Mouse (Mus musculus) intestine, embryonic 15.5 days (tissue): ENCODE results near the gene Kdelr1. TPM values are rescaled to one million over a fixed set of nuclear protein-coding genes. Genes with fewer than 3 reads are reported as not detected.
A peak's percentile ranks its signal among the peaks of the same experiment; 100 is the strongest.
"Not testable (repeated sequence)": the region's sequence is repeated elsewhere in the genome, so short reads cannot be mapped to it uniquely, and the experiment has no call there.

Experiments
- ATAC-seq: fragments of 200-750 bp; cut with Nextera tagmentation; 2 replicates; pipeline ENCODE4 v1.8.0; 2017; ENCODE audit warnings: moderate TSS enrichment, moderate library complexity
- H3K27ac ChIP-seq: fragments of 300-500 bp; sonication (generic); 2 replicates; pipeline ENCODE4 v1.5.1; 2015; ENCODE audit warnings: mild to moderate bottlenecking, inconsistent platforms
- H3K27me3 ChIP-seq: fragments of 300-500 bp; sonication (generic); replicated peaks from 2 replicates; pipeline ENCODE4 v1.6.1; 2015; ENCODE audit warnings: inconsistent platforms
- H3K36me3 ChIP-seq: fragments of 300-500 bp; sonication (generic); 2 replicates; pipeline ENCODE4 v1.6.1; 2015; ENCODE audit warnings: inconsistent platforms
- H3K4me1 ChIP-seq: fragments of 300-500 bp; sonication (generic); replicated peaks from 2 replicates; pipeline ENCODE4 v1.6.1; 2015; ENCODE audit warnings: inconsistent platforms
- H3K4me2 ChIP-seq: fragments of 300-500 bp; sonication (generic); replicated peaks from 2 replicates; pipeline ENCODE4 v1.6.1; 2015; ENCODE audit warnings: mild to moderate bottlenecking, inconsistent platforms
- H3K4me3 ChIP-seq: fragments of 300-500 bp; sonication (generic); replicated peaks from 2 replicates; pipeline ENCODE4 v1.5.1; 2015; ENCODE audit warnings: inconsistent platforms
- H3K9ac ChIP-seq: fragments of 300-500 bp; sonication (generic); 2 replicates; pipeline ENCODE4 v1.6.1; 2015; ENCODE audit warnings: inconsistent platforms
- H3K9me3 ChIP-seq: fragments of 300-500 bp; sonication (generic); 2 replicates; pipeline ENCODE4 v1.6.1; 2016; ENCODE audit warnings: inconsistent platforms
- WGBS: fragments of 180-500 bp; shearing (Covaris S2); methylation state at CpG from one replicate; pipeline ENCODE4 v1.1.7; 2015; 5-methylcytosine and 5-hydroxymethylcytosine counted together
- polyA plus RNA-seq: library from polyadenylated mRNA; unstranded; fragments of >200 nt; fragmentation: Nextera tagmentation; extraction: Ambion mirVana; gene quantifications from 2 replicates; pipeline ENCODE4 v1.2.1, GENCODE M21; 2015

The Kdelr1 gene
- polyA plus RNA-seq, 1 experiment from 2014 or later: 70.8 TPM

DNA sequence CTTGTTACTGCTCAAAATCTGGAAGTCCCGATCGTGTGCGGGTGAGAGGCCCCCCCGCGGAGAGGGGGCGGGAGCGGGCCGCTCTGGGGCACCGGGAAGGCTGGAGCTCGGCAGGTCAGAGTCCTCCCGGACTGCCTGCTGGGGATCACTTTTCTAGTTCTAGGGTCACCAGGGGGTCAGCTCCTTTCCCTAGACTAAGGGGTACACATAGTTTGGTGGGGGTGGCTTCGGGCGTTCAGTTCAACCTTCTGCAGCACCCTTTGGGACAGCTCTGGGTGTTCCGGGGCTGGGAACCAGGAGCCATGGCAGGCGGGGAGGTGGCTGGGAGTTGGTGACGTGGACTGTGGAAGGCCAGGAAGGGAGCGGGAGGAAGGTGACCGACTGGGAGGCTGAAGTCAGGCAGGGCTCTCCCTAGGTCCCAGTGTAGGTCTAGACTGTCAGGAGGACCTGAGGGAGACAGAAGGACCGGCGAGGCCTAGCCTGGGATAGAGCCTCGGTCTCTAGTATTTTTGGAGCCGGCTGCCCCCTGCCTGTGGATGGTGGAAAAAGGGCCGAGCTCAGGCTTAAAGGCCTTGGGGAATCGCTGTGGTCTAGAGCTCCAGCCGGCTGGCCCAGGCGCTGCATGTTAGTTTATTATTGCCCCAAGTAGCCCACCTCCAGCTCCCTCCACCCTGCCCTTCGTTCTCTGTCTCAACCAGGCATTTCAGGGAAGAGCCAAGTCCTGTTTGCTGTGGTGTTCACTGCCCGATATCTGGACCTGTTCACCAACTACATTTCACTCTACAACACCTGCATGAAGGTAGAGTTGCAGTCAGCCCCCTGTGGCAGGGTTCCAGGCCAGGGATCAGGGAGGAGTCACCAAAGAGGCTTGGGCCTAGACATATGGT is 732 bp downstream of the Kdelr1 start:
- H3K4me3 ChIP-seq: peak overlapping the region; percentile 80
- WGBS: 2% methylated on average over 28 of the region's 28 CpGs
- H3K27me3 ChIP-seq: peaks cover 25% of the 10 kb centered on the region
- peaks cover 38% of the 10 kb centered on the region for H3K4me1 ChIP-seq
- H3K9ac ChIP-seq: peak overlapping the region; percentile 96
- H3K27ac ChIP-seq: peak overlapping the region; percentile 93
- no peaks in the 10 kb centered on the region for H3K9me3 ChIP-seq
- peak overlapping the region; percentile 64 for H3K4me2 ChIP-seq
- peaks cover 21% of the 10 kb centered on the region for H3K36me3 ChIP-seq
- peak; percentile 59 for ATAC-seq

DNA sequence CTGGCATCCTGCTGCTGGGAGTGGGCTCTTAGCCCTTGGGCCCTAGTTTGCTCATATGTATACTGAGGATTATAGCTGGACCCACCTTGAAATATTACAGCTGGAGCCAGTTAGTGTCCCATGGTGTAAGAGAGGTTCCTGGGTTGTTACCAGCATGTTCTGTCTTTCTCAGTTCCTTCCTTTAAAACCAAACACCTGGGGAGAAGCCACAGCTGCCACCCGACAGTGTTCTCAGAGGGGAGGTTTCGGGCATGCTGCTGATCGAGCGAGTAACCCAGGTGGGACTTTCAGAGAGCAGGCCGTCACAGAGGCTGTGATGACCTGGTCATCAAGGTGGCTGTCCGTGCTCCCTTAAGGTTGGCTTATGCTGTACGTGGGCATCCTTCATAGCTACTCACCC is 4.3 kb downstream of the Kdelr1 start:
- H3K36me3 ChIP-seq: peaks cover 46% of the 10 kb centered on the region
- no peak for ATAC-seq
- WGBS: 91% methylated on average over 7 of the region's 7 CpGs
- no peaks in the 10 kb centered on the region for H3K27me3 ChIP-seq
- H3K27ac ChIP-seq: no peak overlapping the region
- no peak overlapping the region for H3K9ac ChIP-seq
- no peak overlapping the region for H3K4me3 ChIP-seq
- H3K4me2 ChIP-seq: no peak overlapping the region
- no peaks in the 10 kb centered on the region for H3K9me3 ChIP-seq
- H3K4me1 ChIP-seq: peaks cover 16% of the 10 kb centered on the region

DNA sequence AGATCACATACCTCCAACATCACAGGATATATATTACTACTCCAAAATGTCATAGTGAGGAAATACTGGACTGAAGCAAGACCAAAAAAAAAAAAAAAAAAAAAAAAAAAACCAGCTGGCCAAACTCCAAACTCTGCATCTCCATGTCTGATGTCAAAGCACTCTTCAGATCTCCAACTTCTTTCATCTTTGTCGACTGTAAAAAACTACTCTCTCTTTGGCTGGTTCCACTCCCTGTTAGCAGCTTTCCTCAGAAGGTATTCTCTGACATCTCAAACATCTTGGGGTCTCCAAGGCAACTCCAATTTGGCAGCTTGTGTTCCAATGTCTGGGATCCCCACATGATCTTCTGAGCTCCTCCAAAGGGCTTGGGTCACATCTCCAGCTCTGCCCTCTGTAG is 5.7 kb downstream of the Kdelr1 start, which contains the start of gene Grin2d:
TSS of gene Grin2d (minus strand) at position 101 of the 400 bp plus-strand sequence.
- H3K9ac ChIP-seq, H3K27me3 ChIP-seq, H3K9me3 ChIP-seq, H3K4me3 ChIP-seq, H3K27ac ChIP-seq, H3K4me2 ChIP-seq, ATAC-seq: not testable (repeated sequence)
- Histone ChIP-seq H3K4me1 (peaks cover 16% of the 10 kb centered on the region), H3K36me3 (peaks cover 58% of the 10 kb centered on the region)
- 95% methylated on average over 1 of the region's 1 CpGs for WGBS

DNA sequence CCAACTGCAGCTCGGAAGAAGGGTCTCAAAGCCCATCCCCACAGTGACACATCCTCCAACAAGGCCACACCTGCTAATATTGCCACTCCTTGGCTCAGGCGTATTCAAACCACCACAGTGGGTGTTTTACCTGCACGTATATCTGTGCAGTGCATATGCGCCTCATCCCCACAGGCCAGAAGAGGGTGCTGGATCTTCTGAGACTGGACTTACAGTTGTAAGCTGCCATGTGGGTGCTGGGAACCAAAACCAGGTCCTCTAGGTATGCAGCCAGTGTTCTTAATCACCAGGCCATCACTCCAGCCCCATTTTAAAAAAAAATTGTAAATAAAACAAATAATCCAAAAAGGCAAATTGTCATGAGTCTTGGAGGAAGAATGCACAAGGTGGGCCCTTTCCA is 8.0 kb downstream of the Kdelr1 start:
- Histone ChIP-seq H3K27ac (no peak overlapping the region), H3K4me3 (no peak overlapping the region), H3K9ac (no peak overlapping the region), H3K9me3 (no peaks in the 10 kb centered on the region), H3K36me3 (peaks cover 69% of the 10 kb centered on the region), H3K4me2 (no peak overlapping the region), H3K27me3 (no peaks in the 10 kb centered on the region), H3K4me1 (no peaks in the 10 kb centered on the region)
- no peak for ATAC-seq
- WGBS: 96% methylated on average over 4 of the region's 4 CpGs

DNA sequence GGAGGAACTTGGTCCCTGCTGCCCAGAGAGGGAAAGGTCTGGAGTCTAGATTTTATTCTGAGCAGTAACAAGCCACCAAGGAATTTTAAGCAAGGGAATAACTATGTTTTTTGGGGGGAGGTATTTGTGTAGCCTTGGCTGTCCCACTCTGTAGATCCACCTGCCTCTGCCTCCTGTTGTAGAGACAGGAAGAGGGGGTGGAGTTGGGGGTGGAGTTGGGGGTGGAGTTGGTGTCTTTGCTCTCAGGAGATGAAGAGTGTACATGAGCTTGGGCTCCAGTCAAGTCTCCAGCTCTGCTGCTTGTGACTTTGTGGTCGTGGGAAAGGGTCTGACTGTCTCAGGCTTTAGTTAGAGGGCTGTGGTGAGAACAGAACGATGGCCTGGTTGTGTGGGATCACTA is 8.4 kb downstream of the Kdelr1 start:
- Histone ChIP-seq H3K9ac (no peak overlapping the region), H3K36me3 (peaks cover 68% of the 10 kb centered on the region), H3K9me3 (no peaks in the 10 kb centered on the region), H3K4me1 (no peaks in the 10 kb centered on the region), H3K4me2 (no peak overlapping the region), H3K27me3 (no peaks in the 10 kb centered on the region), H3K4me3 (no peak overlapping the region), H3K27ac (no peak overlapping the region)
- WGBS: 90% methylated on average over 2 of the region's 2 CpGs
- ATAC-seq: no peak

DNA sequence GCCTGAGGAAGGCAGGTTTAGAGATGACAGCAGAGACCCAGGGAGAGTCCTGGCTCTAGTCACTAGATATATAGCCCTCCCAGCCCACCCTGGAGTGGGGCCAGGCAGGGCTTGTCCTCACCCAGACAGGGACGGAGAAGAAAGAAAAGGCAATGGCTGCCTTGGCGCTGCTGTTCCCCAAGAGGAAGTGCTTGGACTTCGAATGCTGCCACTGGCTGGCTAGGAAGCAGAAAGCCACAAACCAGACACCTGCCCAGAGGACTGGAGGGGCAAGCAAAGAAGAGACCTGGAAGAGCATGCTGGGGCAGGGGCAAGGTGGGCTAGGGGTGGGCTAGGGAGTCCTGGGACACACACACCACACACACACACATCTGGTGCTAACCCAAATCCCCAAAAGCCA is 14.7 kb downstream of the Kdelr1 start:
- Histone ChIP-seq H3K9me3 (no peaks in the 10 kb centered on the region), H3K27me3 (no peaks in the 10 kb centered on the region), H3K27ac (no peak overlapping the region), H3K4me2 (no peak overlapping the region), H3K9ac (no peak overlapping the region), H3K4me3 (no peak overlapping the region), H3K4me1 (no peaks in the 10 kb centered on the region), H3K36me3 (peaks cover 29% of the 10 kb centered on the region)
- WGBS: 46% methylated on average over 3 of the region's 3 CpGs
- ATAC-seq: no peak

DNA sequence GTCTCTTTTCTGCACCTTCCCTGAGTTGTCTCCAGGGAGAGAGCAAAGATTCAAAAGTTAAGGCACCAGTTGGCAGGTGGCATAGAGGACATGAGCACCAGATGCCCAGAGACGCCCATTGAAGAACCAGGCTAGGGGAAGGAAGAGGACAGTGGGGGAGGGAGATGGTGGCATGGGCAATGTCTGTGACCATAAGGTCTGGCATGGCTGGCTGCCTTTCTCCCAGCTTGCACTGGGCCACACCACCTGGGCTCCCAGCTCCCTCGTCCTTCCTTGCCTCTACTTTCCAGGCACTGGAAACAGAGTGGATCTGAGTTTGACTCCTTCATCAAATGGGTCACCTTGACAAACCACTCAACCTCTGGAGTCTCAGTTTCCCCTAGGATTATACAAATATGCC is 20.1 kb downstream of the Kdelr1 start:
- no peaks in the 10 kb centered on the region; the same call in 1 of the 2 replicates for H3K4me1 ChIP-seq
- no peak for ATAC-seq
- H3K36me3 ChIP-seq: no peaks in the 10 kb centered on the region
- no peak overlapping the region for H3K4me2 ChIP-seq
- H3K27ac ChIP-seq: no peak overlapping the region
- H3K4me3 ChIP-seq: no peak overlapping the region
- no peaks in the 10 kb centered on the region for H3K9me3 ChIP-seq
- WGBS: 86% methylated on average over 2 of the region's 2 CpGs
- H3K9ac ChIP-seq: no peak overlapping the region
- no peaks in the 10 kb centered on the region for H3K27me3 ChIP-seq

DNA sequence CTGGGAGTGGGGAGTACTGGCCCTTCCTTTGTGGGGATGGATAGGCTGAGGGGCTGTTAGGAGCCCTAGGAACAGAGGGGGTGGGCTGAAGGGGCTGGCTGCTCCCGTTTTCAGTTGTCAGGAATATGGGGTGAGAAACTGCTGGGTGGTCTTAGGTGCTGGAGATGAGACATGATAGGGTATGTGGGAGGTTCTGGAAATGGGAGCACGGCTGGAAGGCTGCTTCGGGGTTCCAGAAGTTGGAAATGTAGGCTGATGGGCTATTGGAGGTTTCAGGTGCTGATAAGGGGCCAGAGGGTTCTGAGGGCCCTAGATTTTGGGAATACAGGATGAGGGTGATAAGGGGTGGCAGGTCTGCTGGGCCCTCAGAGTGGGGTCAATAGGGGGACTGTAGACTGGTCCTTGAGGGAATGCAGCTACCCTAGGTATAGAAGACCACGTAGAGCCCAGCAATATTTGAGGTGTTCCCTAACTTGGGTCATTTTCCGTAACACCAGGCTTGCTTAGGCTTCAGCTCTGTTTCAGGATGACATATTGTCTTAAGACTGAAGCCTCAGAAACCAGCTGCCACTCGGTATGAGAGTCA is 23.5 kb downstream of the Kdelr1 start:
- peak; percentile 5; the same call in 1 of the 2 replicates for ATAC-seq
- peak overlapping the region; percentile 37; the same call in 1 of the 2 replicates for H3K9ac ChIP-seq
- H3K27ac ChIP-seq: 0 out of 2 replicates have a peak overlapping the region, but pooled peaks have one; percentile 17

DNA sequence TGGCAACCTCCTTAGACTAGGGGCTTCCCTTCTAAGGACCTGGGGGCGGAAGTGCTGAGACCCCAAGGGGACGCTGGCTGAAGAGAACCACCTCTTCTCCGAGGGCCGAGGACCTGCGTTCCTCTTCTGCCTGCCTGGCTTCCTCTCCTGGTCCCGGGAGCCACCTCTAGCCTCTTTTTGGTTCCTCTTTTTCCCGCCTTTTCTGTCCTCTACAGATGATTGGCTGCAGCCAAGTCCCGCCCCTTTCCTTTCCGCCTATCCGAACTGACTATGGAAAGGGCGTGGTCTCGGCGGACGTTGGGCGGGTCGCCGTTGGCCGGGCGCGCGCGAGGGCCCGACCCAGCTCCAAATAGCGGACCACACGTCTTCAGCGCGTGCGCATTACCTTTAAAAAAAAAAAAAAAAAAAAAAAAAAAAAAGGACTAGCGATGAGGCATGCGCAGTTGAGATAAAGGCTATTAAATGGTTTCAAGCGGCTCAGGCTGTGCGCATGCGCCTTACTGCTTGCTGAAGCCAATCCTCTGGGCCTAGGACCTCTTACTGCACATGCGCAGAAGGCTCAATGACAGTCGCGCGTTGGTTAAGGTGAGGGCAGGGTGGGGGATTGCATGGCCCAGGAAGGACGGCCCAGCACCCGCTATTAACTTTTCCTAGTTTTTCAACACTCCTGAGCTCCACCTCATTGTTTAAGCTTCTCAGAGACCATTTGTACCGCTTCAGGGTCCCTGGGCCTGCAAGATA is 24.1 kb downstream of the Kdelr1 start, which contains the start of the genes Syngr4 and Tmem143:
TSS of gene Syngr4 (minus strand) at position 198 of the 741 bp plus-strand sequence.
TSS of gene Tmem143 (plus strand) at position 425 of the 741 bp plus-strand sequence.
- Histone ChIP-seq H3K4me2 (peak within 1 kb of the TSS; percentile 66), H3K36me3 (no peaks in the 10 kb centered on the region), H3K27ac (peak within 1 kb of the TSS; percentile 67), H3K4me1 (no peaks in the 10 kb centered on the region; the same call in 1 of the 2 replicates), H3K9ac (peak within 1 kb of the TSS; percentile 37), H3K4me3 (peak within 1 kb of the TSS; percentile 36), H3K27me3 (no peaks in the 10 kb centered on the region), H3K9me3 (no peaks in the 10 kb centered on the region)
- WGBS: 2% methylated on average over 40 of the region's 40 CpGs
- ATAC-seq: peak; percentile 92

More for the DNA sequence above, 23.5 kb downstream of the Kdelr1 start:
- Histone ChIP-seq H3K4me1 (no peaks in the 10 kb centered on the region; the same call in 1 of the 2 replicates), H3K4me2 (peak overlapping the region; percentile 66), H3K36me3 (no peaks in the 10 kb centered on the region), H3K9me3 (no peaks in the 10 kb centered on the region), H3K4me3 (peak overlapping the region; percentile 22; the same call in 1 of the 2 replicates), H3K27me3 (no peaks in the 10 kb centered on the region)
- WGBS: 76% methylated on average over 6 of the region's 6 CpGs

DNA sequence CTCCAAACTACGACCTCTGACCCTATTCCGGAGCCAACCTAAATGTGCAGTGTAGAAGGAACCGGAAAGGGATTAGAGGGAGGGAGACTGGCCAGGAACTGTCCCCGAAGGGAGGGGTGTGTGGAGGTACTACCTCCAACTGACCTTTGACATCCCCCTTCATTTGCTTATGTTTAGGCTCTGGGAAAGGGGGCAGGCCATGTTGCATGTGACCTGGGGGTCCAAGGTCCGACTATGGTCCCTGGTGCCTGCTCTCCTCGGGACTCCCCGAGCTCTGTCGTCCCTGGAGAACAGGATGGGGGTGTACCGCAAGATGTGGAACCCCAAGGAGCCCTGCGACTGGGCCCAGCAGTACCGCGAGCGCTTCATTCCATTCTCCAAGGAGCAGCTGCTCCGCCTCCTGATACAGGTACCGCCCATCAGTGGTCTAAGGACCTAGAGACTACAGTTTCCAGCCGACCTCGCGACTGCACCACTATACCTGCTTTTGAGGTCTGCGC is 24.7 kb downstream of the Kdelr1 start:
- Histone ChIP-seq H3K4me2 (peak overlapping the region; percentile 66), H3K27ac (peak overlapping the region; percentile 67), H3K36me3 (no peaks in the 10 kb centered on the region), H3K27me3 (no peaks in the 10 kb centered on the region), H3K4me3 (peak overlapping the region; percentile 36), H3K9me3 (no peaks in the 10 kb centered on the region), H3K9ac (peak overlapping the region; percentile 31), H3K4me1 (no peaks in the 10 kb centered on the region; the same call in 1 of the 2 replicates)
- peak; percentile 82 for ATAC-seq
- 2% methylated on average over 19 of the region's 19 CpGs for WGBS

DNA sequence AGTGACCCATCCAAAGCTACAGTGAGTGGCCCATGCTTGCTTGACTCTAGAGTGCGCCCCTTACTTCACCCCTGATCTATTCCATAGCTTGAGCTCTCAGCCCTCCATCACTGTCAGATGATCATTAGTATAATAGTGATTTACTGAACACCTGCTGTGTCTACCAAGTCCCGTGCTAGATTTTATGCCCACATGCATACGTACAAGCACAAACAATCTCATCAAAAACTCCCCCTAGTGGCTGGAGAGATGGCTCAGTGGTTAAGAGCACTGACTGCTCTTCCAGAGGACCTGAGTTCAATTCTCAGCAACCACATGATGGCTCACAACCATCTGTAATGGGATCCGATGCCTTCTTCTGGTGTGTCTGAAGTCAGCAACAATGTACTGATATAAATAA is 25.6 kb downstream of the Kdelr1 start:
- H3K27ac ChIP-seq: not testable (repeated sequence)

More for the DNA sequence above, 25.6 kb downstream of the Kdelr1 start:
- Histone ChIP-seq H3K4me3 (peak overlapping the region; percentile 36; the same call in 1 of the 2 replicates), H3K4me2 (peak overlapping the region; percentile 66)
- not testable (repeated sequence) for H3K36me3 ChIP-seq, H3K4me1 ChIP-seq, ATAC-seq, H3K9ac ChIP-seq, H3K9me3 ChIP-seq, H3K27me3 ChIP-seq
- 57% methylated on average over 4 of the region's 4 CpGs for WGBS
